Mouse (Mus musculus) right cerebral cortex, postnatal 14 days (tissue): Measurements from ENCODE around the gene Dhx37.

Experiments
- DNase-seq: peaks from one replicate; pipeline ENCODE4 v3.0.0; 2022

Gene Dhx37

GRCm38 (mm10) chr5:125385215-125385940, 48.5 kb downstream of the Dhx37 start:
- DNase-seq = no peak

- no peak for DNase-seq
These were observed 49.3 kb downstream of the Dhx37 start for GRCm38 (mm10) chr5:125384512-125385214.

- no peak for DNase-seq
These were observed 50.1 kb downstream of the Dhx37 start for GRCm38 (mm10) chr5:125383637-125384420.

GRCm38 (mm10) chr5:125382673-125383558, 51.0 kb downstream of the Dhx37 start:
- peak; percentile 52 for DNase-seq

GRCm38 (mm10) chr5:125381954-125382672, 51.8 kb downstream of the Dhx37 start:
- no peak for DNase-seq

- DNase-seq = no peak
These were observed 55.0 kb downstream of the Dhx37 start for GRCm38 (mm10) chr5:125378919-125379318.

GRCm38 (mm10) chr5:125377214-125377613, 56.7 kb downstream of the Dhx37 start:
- no peak for DNase-seq

GRCm38 (mm10) chr5:125375871-125376270, 58.0 kb downstream of the Dhx37 start:
- DNase-seq = no peak

GRCm38 (mm10) chr5:125372027-125372426, 61.9 kb downstream of the Dhx37 start:
- DNase-seq = no peak

- DNase-seq = no peak
These were observed 62.8 kb downstream of the Dhx37 start for GRCm38 (mm10) chr5:125370950-125371693.

- DNase-seq = peak; percentile 30
These were observed 65.4 kb downstream of the Dhx37 start for GRCm38 (mm10) chr5:125368568-125368967.

- no peak for DNase-seq
These were observed 65.8 kb downstream of the Dhx37 start for GRCm38 (mm10) chr5:125368156-125368555.

- DNase-seq = no peak
These were observed 69.0 kb downstream of the Dhx37 start for GRCm38 (mm10) chr5:125364851-125365429.

- peak; percentile 43 for DNase-seq
These were observed 70.0 kb downstream of the Dhx37 start for GRCm38 (mm10) chr5:125363894-125364293.
